Mouse (Mus musculus): ENCODE data around the gene Ppp1r14d. TPM values are rescaled to one million over a fixed set of nuclear protein-coding genes. Genes with fewer than 3 reads are reported as not detected.

The Ppp1r14d gene
- polyA plus RNA-seq, 1 experiment from 2014 or later: not detected

GRCm38 (mm10) chr2:119261326-119261725 is 31.6 kb upstream of the Ppp1r14d start:
- no peaks in the 10 kb centered on the region for H3K9me3 ChIP-seq (replicated peaks; ENCODE audit: control insufficient read depth, low read length)
- no peak overlapping the region for H3K9ac ChIP-seq (ENCODE audit: low read depth, low read length)
- H3K27me3 ChIP-seq (ENCODE audit: control insufficient read depth, insufficient read depth, low read depth, low read length): no peaks in the 10 kb centered on the region
- 56% methylated on average over 2 of the region's 2 CpGs for WGBS (ENCODE audit: insufficient replicate concordance)
- no peak overlapping the region for H3K4me3 ChIP-seq (ENCODE audit: low read depth, low read length)
- H3K27ac ChIP-seq (ENCODE audit: low read length): no peak overlapping the region
- no peaks in the 10 kb centered on the region for H3K4me1 ChIP-seq (ENCODE audit: control insufficient read depth, low read depth, low read length)
- no peaks in the 10 kb centered on the region for H3K36me3 ChIP-seq (ENCODE audit: control insufficient read depth, insufficient read depth)
- H3K4me2 ChIP-seq (ENCODE audit: low read depth, low read length): no peak overlapping the region
- ATAC-seq (ENCODE audit: low read depth): no peak

- Histone ChIP-seq H3K27me3 (ENCODE audit: control insufficient read depth, insufficient read depth, low read depth, low read length) (no peaks in the 10 kb centered on the region), H3K4me3 (ENCODE audit: low read depth, low read length) (no peak overlapping the region), H3K9ac (ENCODE audit: low read depth, low read length) (no peak overlapping the region), H3K27ac (ENCODE audit: low read length) (no peak overlapping the region), H3K9me3 (replicated peaks; ENCODE audit: control insufficient read depth, low read length) (no peaks in the 10 kb centered on the region), H3K4me1 (ENCODE audit: control insufficient read depth, low read depth, low read length) (no peaks in the 10 kb centered on the region), H3K4me2 (ENCODE audit: low read depth, low read length) (no peak overlapping the region), H3K36me3 (ENCODE audit: control insufficient read depth, insufficient read depth) (no peaks in the 10 kb centered on the region)
- 25% methylated on average over 1 of the region's 1 CpGs for WGBS (ENCODE audit: insufficient replicate concordance)
- ATAC-seq (ENCODE audit: low read depth): no peak
Observed at GRCm38 (mm10) chr2:119260518-119260917, 30.8 kb upstream of the Ppp1r14d start.

GRCm38 (mm10) chr2:119254976-119255375 is 25.3 kb upstream of the Ppp1r14d start:
- Histone ChIP-seq H3K9me3 (replicated peaks; ENCODE audit: control insufficient read depth, low read length) (no peaks in the 10 kb centered on the region), H3K4me3 (ENCODE audit: low read depth, low read length) (no peak overlapping the region), H3K4me1 (ENCODE audit: control insufficient read depth, low read depth, low read length) (peaks cover 4% of the 10 kb centered on the region), H3K36me3 (ENCODE audit: control insufficient read depth, insufficient read depth) (no peaks in the 10 kb centered on the region), H3K27me3 (ENCODE audit: control insufficient read depth, insufficient read depth, low read depth, low read length) (no peaks in the 10 kb centered on the region), H3K9ac (ENCODE audit: low read depth, low read length) (no peak overlapping the region), H3K27ac (ENCODE audit: low read length) (no peak overlapping the region), H3K4me2 (ENCODE audit: low read depth, low read length) (no peak overlapping the region)
- ATAC-seq (ENCODE audit: low read depth): no peak
- WGBS (ENCODE audit: insufficient replicate concordance): 32% methylated on average over 7 of the region's 7 CpGs

- Histone ChIP-seq H3K36me3 (ENCODE audit: control insufficient read depth, insufficient read depth) (no peaks in the 10 kb centered on the region), H3K27me3 (ENCODE audit: control insufficient read depth, insufficient read depth, low read depth, low read length) (peaks cover 2% of the 10 kb centered on the region; the same call in 1 of the 2 replicates), H3K4me1 (ENCODE audit: control insufficient read depth, low read depth, low read length) (peaks cover 4% of the 10 kb centered on the region), H3K9me3 (replicated peaks; ENCODE audit: control insufficient read depth, low read length) (no peaks in the 10 kb centered on the region), H3K4me2 (ENCODE audit: low read depth, low read length) (peak overlapping the region; percentile 51), H3K27ac (ENCODE audit: low read length) (no peak overlapping the region), H3K4me3 (ENCODE audit: low read depth, low read length) (0 out of 2 replicates have a peak overlapping the region, but pooled peaks have one; percentile 19), H3K9ac (ENCODE audit: low read depth, low read length) (no peak overlapping the region)
- ATAC-seq (ENCODE audit: low read depth): peak; percentile 74
- WGBS (ENCODE audit: insufficient replicate concordance): 13% methylated on average over 11 of the region's 11 CpGs
Observed at GRCm38 (mm10) chr2:119250826-119251478, 21.2 kb upstream of the Ppp1r14d start.

- H3K36me3 ChIP-seq (ENCODE audit: control insufficient read depth, insufficient read depth): no peaks in the 10 kb centered on the region
- H3K9me3 ChIP-seq (replicated peaks; ENCODE audit: control insufficient read depth, low read length): no peaks in the 10 kb centered on the region
- H3K4me1 ChIP-seq (ENCODE audit: control insufficient read depth, low read depth, low read length): peaks cover 4% of the 10 kb centered on the region
- 56% methylated on average over 5 of the region's 5 CpGs for WGBS (ENCODE audit: insufficient replicate concordance)
- no peak for ATAC-seq (ENCODE audit: low read depth)
- no peak overlapping the region for H3K27ac ChIP-seq (ENCODE audit: low read length)
- no peak overlapping the region for H3K4me3 ChIP-seq (ENCODE audit: low read depth, low read length)
- no peak overlapping the region for H3K4me2 ChIP-seq (ENCODE audit: low read depth, low read length)
- H3K27me3 ChIP-seq (ENCODE audit: control insufficient read depth, insufficient read depth, low read depth, low read length): peaks cover 2% of the 10 kb centered on the region; the same call in 1 of the 2 replicates
- no peak overlapping the region for H3K9ac ChIP-seq (ENCODE audit: low read depth, low read length)
Observed at GRCm38 (mm10) chr2:119250377-119250776, 20.7 kb upstream of the Ppp1r14d start.

- H3K36me3 ChIP-seq (ENCODE audit: control insufficient read depth, insufficient read depth): no peaks in the 10 kb centered on the region
- peaks cover 4% of the 10 kb centered on the region for H3K4me1 ChIP-seq (ENCODE audit: control insufficient read depth, low read depth, low read length)
- H3K27me3 ChIP-seq (ENCODE audit: control insufficient read depth, insufficient read depth, low read depth, low read length): peaks cover 2% of the 10 kb centered on the region; the same call in 1 of the 2 replicates
- no peak overlapping the region for H3K4me3 ChIP-seq (ENCODE audit: low read depth, low read length)
- H3K9ac ChIP-seq (ENCODE audit: low read depth, low read length): no peak overlapping the region
- no peaks in the 10 kb centered on the region for H3K9me3 ChIP-seq (replicated peaks; ENCODE audit: control insufficient read depth, low read length)
- ATAC-seq (ENCODE audit: low read depth): no peak
- H3K27ac ChIP-seq (ENCODE audit: low read length): no peak overlapping the region
- 43% methylated on average over 4 of the region's 4 CpGs for WGBS (ENCODE audit: insufficient replicate concordance)
- H3K4me2 ChIP-seq (ENCODE audit: low read depth, low read length): no peak overlapping the region
Observed at GRCm38 (mm10) chr2:119249592-119250061, 19.9 kb upstream of the Ppp1r14d start.

GRCm38 (mm10) chr2:119247904-119248303 is 18.2 kb upstream of the Ppp1r14d start:
- 65% methylated on average over 9 of the region's 9 CpGs for WGBS (ENCODE audit: insufficient replicate concordance)
- no peak for ATAC-seq (ENCODE audit: low read depth)
- peaks cover 4% of the 10 kb centered on the region for H3K4me1 ChIP-seq (ENCODE audit: control insufficient read depth, low read depth, low read length)
- H3K36me3 ChIP-seq (ENCODE audit: control insufficient read depth, insufficient read depth): no peaks in the 10 kb centered on the region
- H3K9me3 ChIP-seq (replicated peaks; ENCODE audit: control insufficient read depth, low read length): no peaks in the 10 kb centered on the region
- H3K4me3 ChIP-seq (ENCODE audit: low read depth, low read length): no peak overlapping the region
- no peak overlapping the region for H3K9ac ChIP-seq (ENCODE audit: low read depth, low read length)
- H3K27ac ChIP-seq (ENCODE audit: low read length): no peak overlapping the region
- H3K4me2 ChIP-seq (ENCODE audit: low read depth, low read length): no peak overlapping the region
- peaks cover 2% of the 10 kb centered on the region; the same call in 1 of the 2 replicates for H3K27me3 ChIP-seq (ENCODE audit: control insufficient read depth, insufficient read depth, low read depth, low read length)

GRCm38 (mm10) chr2:119245246-119245645 is 15.5 kb upstream of the Ppp1r14d start:
- H3K4me2 ChIP-seq (ENCODE audit: low read depth, low read length): no peak overlapping the region
- H3K4me3 ChIP-seq (ENCODE audit: low read depth, low read length): no peak overlapping the region
- WGBS (ENCODE audit: insufficient replicate concordance): 44% methylated on average over 7 of the region's 7 CpGs
- no peak for ATAC-seq (ENCODE audit: low read depth)
- H3K9me3 ChIP-seq (replicated peaks; ENCODE audit: control insufficient read depth, low read length): no peaks in the 10 kb centered on the region
- no peak overlapping the region for H3K27ac ChIP-seq (ENCODE audit: low read length)
- H3K36me3 ChIP-seq (ENCODE audit: control insufficient read depth, insufficient read depth): no peaks in the 10 kb centered on the region
- peaks cover 4% of the 10 kb centered on the region for H3K27me3 ChIP-seq (ENCODE audit: control insufficient read depth, insufficient read depth, low read depth, low read length)
- no peaks in the 10 kb centered on the region for H3K4me1 ChIP-seq (ENCODE audit: control insufficient read depth, low read depth, low read length)
- H3K9ac ChIP-seq (ENCODE audit: low read depth, low read length): no peak overlapping the region

- ATAC-seq (ENCODE audit: low read depth): no peak
- no peaks in the 10 kb centered on the region for H3K4me1 ChIP-seq (ENCODE audit: control insufficient read depth, low read depth, low read length)
- peaks cover 24% of the 10 kb centered on the region for H3K27me3 ChIP-seq (ENCODE audit: control insufficient read depth, insufficient read depth, low read depth, low read length)
- no peak overlapping the region for H3K4me2 ChIP-seq (ENCODE audit: low read depth, low read length)
- no peaks in the 10 kb centered on the region for H3K9me3 ChIP-seq (replicated peaks; ENCODE audit: control insufficient read depth, low read length)
- no peaks in the 10 kb centered on the region for H3K36me3 ChIP-seq (ENCODE audit: control insufficient read depth, insufficient read depth)
- H3K9ac ChIP-seq (ENCODE audit: low read depth, low read length): no peak overlapping the region
- H3K27ac ChIP-seq (ENCODE audit: low read length): no peak overlapping the region
- H3K4me3 ChIP-seq (ENCODE audit: low read depth, low read length): no peak overlapping the region
- 59% methylated on average over 9 of the region's 9 CpGs for WGBS (ENCODE audit: insufficient replicate concordance)
Observed at GRCm38 (mm10) chr2:119242548-119242947, 12.8 kb upstream of the Ppp1r14d start.
